Mouse (Mus musculus) ES-E14 (cell line): ENCODE data around the gene Tgm3. TPM values are rescaled to one million over a fixed set of nuclear protein-coding genes. Genes with fewer than 3 reads are reported as not detected.

Source experiments
- DNase-seq: peaks from one replicate; pipeline ENCODE4 v3.0.0-alpha.2; 2013; ENCODE audit warnings: low read depth, low spot score
- H3K27ac ChIP-seq: 2 replicates; pipeline ENCODE4 v1.5.1; 2012; ENCODE audit warnings: low read depth, mild to moderate bottlenecking, low read length, moderate library complexity, mixed read lengths; ENCODE audit not compliant: poor library complexity, insufficient read depth, severe bottlenecking
- H3K36me3 ChIP-seq: 2 replicates; pipeline ENCODE4 v1.6.1; 2012; ENCODE audit warnings: mild to moderate bottlenecking, low read length, moderate library complexity, mixed read lengths; ENCODE audit not compliant: control insufficient read depth, poor library complexity, insufficient read depth, severe bottlenecking
- H3K4me1 ChIP-seq, 2 experiments: fragments of 150-350 bp in 1 of 2; sonication (generic) in 1 of 2; 2 replicates each; pipeline ENCODE4 v1.6.1; 2012; ENCODE audit warnings: low read length in 2 of 2, mild to moderate bottlenecking in 1 of 2, mixed read lengths in 1 of 2; ENCODE audit not compliant: control insufficient read depth in 2 of 2, insufficient read depth in 2 of 2, poor library complexity in 1 of 2
- H3K4me3 ChIP-seq, 2 experiments: fragments of 150-350 bp in 1 of 2; sonication (generic) in 1 of 2; 2 replicates each; pipeline ENCODE4 v1.5.1; 2012; ENCODE audit warnings: low read length in 2 of 2, low read depth in 1 of 2, mild to moderate bottlenecking in 1 of 2, mixed read lengths in 1 of 2; ENCODE audit not compliant: insufficient read depth in 1 of 2, poor library complexity in 1 of 2, severe bottlenecking in 1 of 2
- H3K9ac ChIP-seq: 2 replicates; pipeline ENCODE4 v1.6.1; 2012; ENCODE audit warnings: low read depth, mild to moderate bottlenecking, low read length, mixed read lengths; ENCODE audit not compliant: poor library complexity, insufficient read depth, severe bottlenecking
- H3K9me3 ChIP-seq: fragments of 150-350 bp; sonication (generic); 2 replicates; pipeline ENCODE4 v1.6.1; 2012; ENCODE audit warnings: low read depth, mild to moderate bottlenecking, low read length; ENCODE audit not compliant: control insufficient read depth, insufficient read depth
- CHD2 ChIP-seq: IDR thresholded peaks from 2 replicates; pipeline ENCODE4 v1.6.1; 2014; ENCODE audit warnings: mild to moderate bottlenecking, low read depth, low read length, inconsistent platforms
- HCFC1 ChIP-seq: IDR thresholded peaks from 2 replicates; pipeline ENCODE4 v1.6.1; 2012; ENCODE audit warnings: low read length, inconsistent platforms, borderline replicate concordance; ENCODE audit not compliant: insufficient read depth
- MAFK ChIP-seq: IDR thresholded peaks from 2 replicates; pipeline ENCODE4 v1.6.1; 2014; ENCODE audit warnings: mild to moderate bottlenecking, low read depth, low read length, inconsistent platforms; ENCODE audit not compliant: insufficient read depth
- ZC3H11A ChIP-seq: IDR thresholded peaks from 2 replicates; pipeline ENCODE4 v1.6.1; 2012; ENCODE audit warnings: low read depth, mild to moderate bottlenecking, inconsistent platforms, low read length, borderline replicate concordance
- ZNF384 ChIP-seq: IDR thresholded peaks from 2 replicates; pipeline ENCODE4 v1.6.1; 2012; ENCODE audit warnings: low read depth, low read length, inconsistent platforms
- in situ Hi-C, 2 experiments: fragments of 600-800 bp; cut with MboI; formaldehyde crosslinking; loops; one replicate each; pipeline ENCODE4 v1.15.1; 2025; ENCODE audit warnings: low sequenced_read_pairs in 2 of 2, inconsistent platforms in 1 of 2; ENCODE audit not compliant: unreplicated experiment in 2 of 2
- total RNA-seq: library from RNA; depleted of rRNA; stranded (reverse); fragments of 300-350 nt; gene quantifications from 2 replicates; pipeline ENCODE4 v1.2.3, GENCODE M21; 2012

The Tgm3 gene
- total RNA-seq, 1 experiment: 3.1 TPM

DNA sequence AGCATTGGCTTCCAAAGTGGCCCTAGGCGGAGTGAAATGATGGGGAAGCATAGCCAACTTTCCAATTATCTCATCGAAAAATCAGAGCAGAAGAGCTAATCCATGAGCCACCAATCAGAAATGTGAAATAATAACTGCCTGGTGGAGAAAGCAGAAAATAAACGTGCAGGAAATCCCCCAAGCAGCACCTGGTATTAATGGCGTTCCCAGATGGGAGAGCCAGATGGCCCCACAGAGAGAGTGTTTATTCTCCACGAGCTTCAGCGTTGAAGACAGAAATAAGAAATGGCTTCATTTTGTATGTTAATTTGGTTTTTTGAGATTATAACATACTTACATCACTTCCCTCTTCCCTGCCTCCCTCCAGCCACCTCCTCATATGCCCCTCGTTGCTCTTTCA is 13.7 kb upstream of the Tgm3 start:
- H3K4me3 ChIP-seq: no peak overlapping the region
- no peak for DNase-seq
- no peaks in the 10 kb centered on the region for H3K9me3 ChIP-seq
- H3K9ac ChIP-seq: no peak overlapping the region
- no peak overlapping the region for H3K27ac ChIP-seq
- in situ Hi-C loops: no loop called here
- H3K36me3 ChIP-seq: no peaks in the 10 kb centered on the region
- no peak for TF ChIP-seq ZNF384
- no peak for TF ChIP-seq HCFC1
- TF ChIP-seq CHD2: no peak
- TF ChIP-seq ZC3H11A: no peak
- no peak for TF ChIP-seq MAFK
- no peaks in the 10 kb centered on the region for H3K4me1 ChIP-seq

DNA sequence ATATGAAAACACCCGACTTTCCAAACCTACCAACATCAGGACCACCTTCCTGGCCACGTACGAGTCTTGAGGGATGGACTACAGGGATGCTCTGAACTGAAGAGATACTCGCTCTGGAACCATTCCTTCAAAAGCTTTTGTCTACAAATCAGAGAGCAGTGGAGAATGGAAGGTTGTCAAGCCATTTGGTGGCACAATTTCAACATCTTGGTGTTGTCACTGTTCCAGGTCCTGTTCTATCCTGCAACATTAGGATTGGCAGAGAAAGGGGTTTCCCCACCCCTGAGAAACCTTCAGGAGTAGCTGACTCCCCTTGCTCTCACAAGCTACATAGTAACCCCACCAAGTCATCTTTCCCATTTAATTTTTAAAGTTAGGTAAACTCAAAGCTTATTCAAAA is 12.9 kb upstream of the Tgm3 start:
- H3K9ac ChIP-seq: no peak overlapping the region
- H3K4me1 ChIP-seq: no peaks in the 10 kb centered on the region
- in situ Hi-C loops: no loop called here

DNA sequence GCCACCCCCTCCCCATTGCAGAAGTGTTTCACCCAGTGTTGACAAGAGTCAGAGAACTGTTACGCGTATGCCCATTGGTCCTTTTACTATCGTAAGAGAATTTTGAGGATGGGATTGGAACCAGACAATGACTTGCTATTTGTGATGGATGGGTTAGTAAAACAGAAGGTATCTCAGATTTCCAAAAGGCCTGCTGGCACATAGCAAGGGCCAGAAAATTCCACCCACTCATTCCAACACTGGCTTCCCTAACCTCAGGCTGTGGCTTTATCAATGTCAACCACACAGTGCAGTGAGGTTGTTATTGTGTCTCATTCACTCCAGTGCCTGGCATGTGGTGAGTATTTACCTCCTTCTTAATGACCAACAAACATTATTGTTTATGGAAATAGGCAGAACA is 11.5 kb upstream of the Tgm3 start:
- Histone ChIP-seq H3K4me3 (no peak overlapping the region), H3K36me3 (no peaks in the 10 kb centered on the region), H3K27ac (no peak overlapping the region), H3K9ac (no peak overlapping the region), H3K4me1 (no peaks in the 10 kb centered on the region), H3K9me3 (no peaks in the 10 kb centered on the region)
- TF ChIP-seq ZNF384: no peak
- no peak for TF ChIP-seq CHD2
- no peak for DNase-seq
- in situ Hi-C loops: no loop called here

More for the DNA sequence above, 12.9 kb upstream of the Tgm3 start:
- DNase-seq: no peak
- Histone ChIP-seq H3K9me3 (no peaks in the 10 kb centered on the region), H3K4me3 (no peak overlapping the region), H3K36me3 (no peaks in the 10 kb centered on the region), H3K27ac (no peak overlapping the region)
- no peak for TF ChIP-seq ZC3H11A
- no peak for TF ChIP-seq HCFC1
- TF ChIP-seq MAFK: no peak
- no peak for TF ChIP-seq CHD2
- no peak for TF ChIP-seq ZNF384

DNA sequence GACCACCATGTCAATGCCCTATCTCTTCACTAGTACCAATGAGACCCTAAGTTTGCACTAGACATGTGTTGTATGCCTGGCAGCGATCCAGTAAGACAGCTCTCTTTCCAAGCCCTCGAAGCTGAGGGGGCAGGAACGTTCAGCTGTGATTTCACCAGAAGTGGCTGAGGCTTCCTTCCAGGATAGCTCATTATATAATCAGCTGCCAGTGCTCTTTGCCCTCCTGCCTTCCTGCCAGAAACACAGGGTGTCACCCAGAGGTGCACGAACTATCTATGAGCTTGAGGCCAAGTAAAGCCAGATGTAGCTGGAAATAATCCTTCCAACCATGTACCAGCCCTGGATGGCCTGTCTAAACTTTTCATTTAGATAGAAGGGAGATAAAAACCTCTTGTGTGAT is 8.1 kb upstream of the Tgm3 start:
- H3K27ac ChIP-seq: no peak overlapping the region
- H3K4me3 ChIP-seq: no peak overlapping the region
- H3K9me3 ChIP-seq: no peaks in the 10 kb centered on the region
- no peak overlapping the region for H3K9ac ChIP-seq
- no peaks in the 10 kb centered on the region for H3K36me3 ChIP-seq
- H3K4me1 ChIP-seq: no peaks in the 10 kb centered on the region
- TF ChIP-seq ZNF384 (no peak), MAFK (no peak), ZC3H11A (no peak), CHD2 (no peak), HCFC1 (no peak)
- in situ Hi-C loops: no loop called here
- DNase-seq: no peak

DNA sequence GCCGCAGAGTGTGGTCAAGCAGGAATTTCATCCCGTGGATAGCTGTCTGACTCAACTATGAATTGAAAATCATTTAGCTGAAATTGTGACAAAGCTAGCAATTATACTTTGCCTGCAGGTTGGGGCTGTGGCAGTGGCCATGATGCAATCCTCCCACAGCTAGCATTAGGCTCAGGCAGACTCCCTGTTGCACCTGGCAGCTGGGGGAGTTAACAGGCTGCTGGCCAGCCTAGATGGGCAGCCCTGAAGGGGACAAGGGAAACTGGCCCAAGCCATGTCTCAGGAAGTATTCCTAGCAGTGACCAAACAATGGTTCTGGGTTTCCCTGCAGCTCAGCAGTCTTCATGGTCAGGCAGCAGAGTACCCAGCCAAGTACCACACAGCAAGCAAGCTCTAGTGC is 2.8 kb upstream of the Tgm3 start:
- H3K4me3 ChIP-seq: no peak overlapping the region
- in situ Hi-C loops: no loop called here

More for the DNA sequence above, 2.8 kb upstream of the Tgm3 start:
- TF ChIP-seq HCFC1 (no peak), ZC3H11A (no peak), MAFK (no peak), CHD2 (no peak), ZNF384 (no peak)
- H3K4me1 ChIP-seq: peaks cover 0 to 9% of the 10 kb centered on the region in 2 experiments; a peak in 2 of 4 replicates
- no peak for DNase-seq
- no peak overlapping the region for H3K27ac ChIP-seq
- no peaks in the 10 kb centered on the region for H3K36me3 ChIP-seq
- no peak overlapping the region for H3K9ac ChIP-seq
- no peaks in the 10 kb centered on the region for H3K9me3 ChIP-seq
